Mouse (Mus musculus) thymus, postnatal 25 days (tissue): ENCODE results near the gene Setd5.

Experiments used
- DNase-seq: peaks from one replicate; pipeline ENCODE4 v3.0.0; 2022

Setd5 gene

DNA sequence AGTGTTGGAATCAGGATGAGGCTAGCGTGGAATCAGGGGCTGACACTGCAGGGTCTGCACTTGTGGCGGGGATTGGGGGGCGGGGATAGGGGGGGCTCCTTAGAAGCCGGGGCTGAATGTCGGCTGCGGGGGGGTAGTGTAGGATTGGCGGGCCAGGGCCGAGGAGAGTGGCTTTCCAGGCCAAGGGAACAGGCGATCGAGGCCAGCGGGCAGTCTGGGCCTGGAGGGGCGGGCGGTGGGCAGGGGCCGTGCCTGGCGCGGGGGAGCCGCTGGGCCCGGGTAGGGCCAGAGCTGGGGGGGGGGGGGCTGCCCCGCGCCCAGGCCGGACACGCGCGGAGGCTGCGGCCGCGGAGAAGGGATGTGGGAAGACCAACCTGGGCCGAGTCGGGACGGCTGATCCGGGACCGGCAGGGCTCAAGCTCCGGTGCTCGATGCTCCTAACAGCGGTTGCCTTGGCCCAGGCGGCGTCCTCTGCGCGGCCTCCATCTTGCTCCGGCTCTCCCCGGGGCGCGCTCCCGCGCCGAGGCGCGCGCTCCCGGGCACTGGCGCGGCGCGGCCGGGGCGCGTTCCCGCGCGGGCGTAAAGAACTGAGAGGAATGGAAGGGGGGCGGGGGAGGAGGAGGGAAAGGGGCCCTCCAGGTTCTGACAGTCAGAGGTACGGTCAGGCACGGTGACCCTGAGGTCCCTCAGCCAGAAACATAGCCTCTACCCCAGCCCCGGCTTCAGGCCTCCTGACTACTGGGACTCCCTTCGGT is 117.9 kb downstream of the Setd5 start, which contains the start of gene Lhfpl4:
TSS of gene Lhfpl4 (minus strand) at position 544 of the 755 bp plus-strand sequence.
- no peak for DNase-seq

DNA sequence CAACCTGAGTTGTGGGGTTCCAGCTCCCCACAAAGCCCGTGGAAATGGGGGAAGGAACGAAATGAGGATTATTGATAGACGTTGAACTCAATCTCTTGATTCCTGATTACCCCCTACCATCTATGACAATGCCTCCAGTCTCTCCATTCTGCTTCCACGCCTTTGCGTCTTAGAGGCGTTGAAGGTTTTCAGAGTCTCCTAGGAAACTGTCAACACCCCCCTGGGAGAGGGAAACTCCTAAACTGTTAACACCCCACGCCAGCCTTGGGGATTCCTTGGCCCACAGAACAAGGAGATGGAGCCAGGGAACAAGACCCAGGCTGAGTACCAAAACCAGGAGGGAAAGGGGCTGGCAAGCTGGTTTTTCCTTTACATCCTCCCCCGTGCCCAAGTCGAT is 118.4 kb downstream of the Setd5 start:
- DNase-seq, result no peak
